Mouse (Mus musculus) testis, postnatal 14 days (tissue): ENCODE measurements around the gene Tob1.
A peak's percentile ranks its signal among the peaks of the same experiment; 100 is the strongest.

Experiments
- DNase-seq: peaks from one replicate; pipeline ENCODE4 v3.0.0; 2021; ENCODE audit warnings: low spot score

Tob1 gene

DNA sequence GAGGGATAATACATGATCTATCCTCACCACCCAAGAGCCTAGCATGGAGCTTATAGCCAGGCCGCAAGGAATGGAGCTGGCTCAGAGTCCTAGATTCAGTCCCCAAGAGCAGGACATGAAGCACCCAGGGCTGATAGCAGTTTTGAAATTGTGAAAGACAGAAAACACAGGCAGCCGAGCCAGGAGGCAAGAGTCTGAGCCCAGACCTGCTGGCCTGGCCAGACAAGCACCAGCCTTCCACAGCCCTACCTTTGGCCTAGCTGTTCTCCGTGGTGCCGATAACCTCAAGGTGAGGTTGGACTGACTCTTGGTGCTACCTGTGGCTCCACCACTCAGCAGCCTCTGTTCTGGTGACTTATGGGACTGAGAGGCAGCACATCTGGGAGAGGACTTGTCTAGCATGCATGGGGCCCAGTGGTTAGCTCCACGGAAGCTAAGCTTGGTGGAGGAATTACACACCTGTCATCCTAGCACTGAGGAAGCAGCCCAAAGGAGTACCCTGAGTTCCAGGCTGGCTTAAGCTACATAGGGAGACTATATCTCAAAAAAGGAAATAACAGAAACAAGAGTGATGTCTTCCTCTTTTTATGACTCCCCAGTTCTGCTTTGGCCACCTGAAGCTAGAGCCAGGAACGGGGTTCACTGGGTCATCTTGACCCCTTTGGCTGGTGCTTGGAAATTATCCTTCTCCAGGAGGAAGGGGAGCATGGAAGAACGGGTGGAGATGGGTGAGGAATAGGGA lies 12.7 kb upstream of the Tob1 start:
- DNase-seq, result no peak

DNA sequence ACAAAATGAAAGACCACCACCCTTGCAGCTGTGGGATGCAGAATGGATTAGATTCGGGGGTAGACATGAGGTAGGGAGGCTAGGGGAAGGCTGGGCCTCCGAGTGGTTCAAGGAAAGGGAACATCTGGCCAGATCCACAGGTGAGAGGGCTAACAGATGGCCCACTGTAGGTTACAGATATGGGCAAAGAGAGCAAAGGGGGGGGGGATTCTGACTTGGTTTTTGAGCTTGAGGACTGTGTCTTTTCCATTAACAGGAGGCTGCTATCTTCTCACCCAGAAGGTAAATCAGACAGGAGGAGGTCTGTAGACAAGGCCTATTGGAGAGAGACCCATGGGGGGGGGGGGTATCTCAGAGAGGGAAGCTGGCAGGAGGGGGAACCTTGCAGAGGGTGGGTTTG lies 11.5 kb upstream of the Tob1 start:
- DNase-seq, result no peak

DNA sequence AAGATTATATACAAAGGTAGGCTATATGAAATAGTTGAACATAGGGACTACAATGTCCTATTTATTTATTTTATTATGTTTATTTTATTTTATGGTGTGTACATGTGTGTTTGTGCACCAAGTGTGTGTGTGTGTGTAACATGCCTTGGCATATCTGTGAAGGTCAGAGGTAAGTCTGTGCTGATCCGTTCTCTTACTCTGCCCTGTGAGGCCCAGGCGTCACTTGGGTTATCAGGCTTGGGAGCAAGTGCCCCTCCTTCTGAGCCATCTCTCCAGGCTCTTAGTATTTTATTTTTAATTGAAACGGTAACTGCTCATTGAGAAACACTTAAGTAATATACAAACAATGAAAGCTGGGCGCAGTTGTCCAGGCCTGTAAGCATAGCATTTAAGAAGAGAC lies 10.8 kb upstream of the Tob1 start:
- no peak for DNase-seq

DNA sequence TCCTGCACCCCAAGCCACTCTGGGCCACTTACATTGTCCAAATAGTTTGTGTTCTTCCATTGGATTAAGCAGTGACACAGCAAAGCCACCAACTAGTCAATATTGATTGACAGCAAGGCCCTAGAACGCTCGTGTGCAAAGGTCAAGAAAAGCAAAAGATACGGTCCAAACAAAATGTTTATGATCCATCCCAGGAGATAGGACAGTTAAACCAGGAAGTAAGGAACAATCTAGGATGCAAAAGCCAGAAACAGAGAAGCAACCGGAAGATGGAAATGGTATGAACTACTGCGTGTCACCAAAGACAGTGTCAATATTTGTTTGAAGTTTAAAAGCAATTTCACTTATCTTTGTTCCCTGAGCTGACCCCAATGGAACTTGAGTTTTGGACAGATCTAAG lies 9.1 kb upstream of the Tob1 start:
- no peak for DNase-seq

GRCm38 (mm10) chr11:94203066-94203465 lies 8.2 kb upstream of the Tob1 start:
- DNase-seq, result no peak

DNA sequence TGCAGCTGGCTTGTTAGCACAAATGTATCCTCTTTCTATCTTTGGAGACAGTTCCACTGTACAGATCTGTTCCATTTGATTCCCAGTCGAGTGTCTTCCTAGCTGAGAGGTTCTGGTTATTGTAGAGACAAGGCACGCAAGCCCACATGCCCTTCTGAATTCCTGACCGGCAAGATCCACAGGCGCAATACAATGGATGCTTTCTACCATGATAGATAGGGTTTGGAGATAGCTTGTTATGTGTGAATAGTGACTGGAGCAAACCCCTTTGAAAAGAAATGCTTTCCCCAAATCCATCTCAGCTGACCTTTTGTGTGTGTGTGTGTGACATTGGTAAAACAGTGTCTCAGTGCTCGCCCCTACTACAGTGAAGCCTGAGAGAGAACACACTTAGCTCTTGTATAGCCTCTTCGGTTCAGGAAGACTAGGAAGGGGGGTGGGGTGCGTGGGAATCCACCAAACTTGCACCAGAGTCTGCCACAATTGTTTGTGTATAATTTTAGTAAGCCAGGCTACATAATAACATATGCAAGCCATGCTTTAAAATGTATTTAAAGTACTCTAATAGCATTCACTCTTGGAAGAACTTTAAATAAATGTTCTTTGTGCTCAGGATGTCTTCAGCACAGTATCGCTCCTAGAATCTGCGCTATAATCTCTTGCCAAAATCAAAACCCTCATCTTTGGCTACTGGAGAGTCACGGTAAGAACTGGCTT lies 4.7 kb upstream of the Tob1 start:
- DNase-seq, result no peak

GRCm38 (mm10) chr11:94208811-94209675 lies 2.2 kb upstream of the Tob1 start:
- DNase-seq, result no peak

DNA sequence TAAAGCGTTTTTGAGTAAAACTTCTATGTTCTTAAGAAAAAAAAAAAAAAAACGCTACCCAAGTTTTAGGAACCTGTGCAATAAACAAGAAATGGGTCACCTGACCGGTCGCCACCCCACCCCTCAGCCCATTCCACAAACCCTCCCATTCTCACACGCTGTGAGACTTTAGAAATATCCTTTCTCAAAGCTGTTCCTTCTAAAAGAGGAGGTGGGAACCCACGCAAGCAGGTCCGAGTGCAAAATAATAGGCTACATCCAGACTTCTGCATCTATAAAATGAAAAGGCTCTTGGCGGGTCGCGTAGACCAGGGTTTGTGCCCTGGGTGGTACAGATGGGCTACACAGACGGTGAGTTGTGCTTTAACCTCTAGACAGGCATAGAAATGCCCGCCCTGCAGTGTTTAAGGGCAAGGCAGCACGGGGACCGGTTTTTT lies 1.5 kb upstream of the Tob1 start:
- peak; percentile 29 for DNase-seq

DNA sequence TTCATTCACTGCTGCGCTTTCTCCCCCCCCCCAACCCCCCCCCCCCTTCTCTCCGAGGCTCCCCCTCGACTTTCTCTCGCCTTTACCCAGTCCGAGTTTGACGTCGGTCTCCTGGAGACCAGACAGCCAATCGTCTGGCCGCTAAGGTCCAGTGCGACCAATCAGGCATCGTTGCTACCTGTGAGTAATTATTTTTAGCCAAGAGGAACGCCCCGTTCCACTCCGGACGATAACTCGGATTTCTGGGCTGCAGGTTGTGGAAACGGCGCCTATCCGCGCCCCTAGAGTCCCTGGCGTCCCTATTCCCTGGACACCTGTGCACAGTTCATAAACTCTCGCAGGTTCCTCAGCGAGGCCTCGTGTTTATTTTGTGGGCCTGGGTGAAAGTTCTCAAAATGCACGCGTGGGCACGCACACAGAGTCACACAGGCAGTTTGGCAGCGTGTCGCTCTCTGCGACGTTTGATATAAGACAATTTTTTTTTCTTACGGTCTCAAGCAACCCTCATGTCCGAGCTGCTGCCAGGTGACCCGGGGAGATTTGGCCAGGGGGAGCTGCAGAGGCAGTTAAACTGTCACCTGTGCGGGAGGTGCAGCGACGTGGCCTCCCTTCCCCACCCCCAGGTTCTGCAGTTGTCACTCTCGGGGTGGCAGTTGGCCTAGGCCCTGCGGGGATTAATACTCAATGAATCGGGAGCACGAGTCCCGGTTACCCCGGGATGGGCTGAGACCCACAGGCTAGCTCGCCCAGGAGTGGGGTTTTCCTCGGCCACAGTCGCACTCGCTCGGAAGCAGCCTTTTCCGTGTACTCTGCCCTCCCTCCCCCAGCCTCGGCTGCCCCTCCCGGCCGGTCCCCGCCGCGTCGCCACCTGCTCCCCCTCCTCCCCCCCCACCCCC lies 815 bp upstream of the Tob1 start:
- peak; percentile 94 for DNase-seq

DNA sequence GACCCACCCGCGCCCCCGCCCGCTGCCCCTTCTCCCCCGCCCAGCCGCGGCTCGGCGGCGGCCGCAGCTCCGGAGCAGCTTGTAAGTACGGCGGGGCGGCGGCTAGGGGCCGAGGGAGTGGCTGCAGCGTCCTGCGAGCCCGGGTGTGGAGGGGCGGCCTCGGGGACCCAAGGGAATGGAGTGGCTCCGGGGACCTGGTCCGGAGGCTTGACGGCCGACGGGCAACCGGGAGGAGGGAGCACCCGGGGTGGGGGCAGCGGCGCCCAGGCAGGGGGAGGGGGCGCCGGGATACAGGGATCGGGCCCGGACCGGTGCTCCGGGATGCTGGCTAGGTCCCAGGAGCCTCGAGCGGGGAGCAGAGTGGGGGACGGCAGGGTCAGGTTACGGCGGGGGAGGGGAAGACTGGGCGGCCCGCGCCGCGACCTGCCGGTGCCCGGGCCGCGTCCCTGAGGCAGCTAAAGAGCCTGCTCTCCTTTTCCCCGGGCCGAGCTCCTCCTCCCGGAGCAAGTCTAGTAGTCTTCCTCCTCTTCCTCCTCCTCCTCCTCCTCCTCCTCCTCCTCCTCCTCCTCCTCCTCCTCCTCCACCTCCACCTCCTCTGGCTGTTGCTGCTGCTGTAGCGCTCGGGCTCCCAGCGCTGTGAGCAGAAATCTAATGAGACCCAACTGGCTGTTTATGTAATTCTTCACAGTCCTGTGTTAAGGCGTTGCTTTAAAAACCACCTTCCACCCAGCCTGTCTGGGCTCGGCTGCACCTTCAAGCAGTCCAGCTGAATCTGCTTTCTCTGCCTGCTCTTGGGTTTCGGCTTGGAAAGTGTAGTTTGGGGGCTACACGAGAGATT lies 616 bp downstream of the Tob1 start:
- DNase-seq, result peak; percentile 78

GRCm38 (mm10) chr11:94212489-94212836 lies 1.2 kb downstream of the Tob1 start:
- DNase-seq, result no peak

- DNase-seq, result no peak
Observed at GRCm38 (mm10) chr11:94212997-94213396, 1.7 kb downstream of the Tob1 start.

- DNase-seq, result no peak
Observed at GRCm38 (mm10) chr11:94213735-94214594, 2.7 kb downstream of the Tob1 start.

GRCm38 (mm10) chr11:94215581-94215980 lies 4.3 kb downstream of the Tob1 start:
- DNase-seq, result no peak

- DNase-seq, result no peak
Observed at GRCm38 (mm10) chr11:94216247-94216646, 5.0 kb downstream of the Tob1 start.

GRCm38 (mm10) chr11:94221257-94221656 lies 10.0 kb downstream of the Tob1 start:
- DNase-seq, result no peak

DNA sequence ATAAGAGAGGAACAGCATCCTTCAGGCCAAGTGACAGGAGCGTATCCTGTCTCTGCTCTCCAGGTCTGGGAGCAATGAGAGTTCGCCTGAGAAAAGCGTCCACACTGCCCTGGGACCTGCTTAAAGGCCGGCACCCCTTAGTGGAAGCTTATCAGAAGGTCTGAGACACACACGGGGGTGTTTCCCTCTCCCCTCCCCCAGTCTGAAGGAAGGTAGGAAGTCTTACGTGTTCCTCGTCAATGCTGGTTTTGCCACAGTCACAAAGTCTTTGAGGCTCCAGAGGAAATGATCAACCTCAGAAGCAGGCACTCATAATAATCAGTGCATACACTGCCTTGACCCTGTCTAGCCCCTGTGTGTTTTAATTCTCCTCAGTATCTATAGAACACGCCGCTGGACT lies 12.3 kb downstream of the Tob1 start:
- no peak for DNase-seq

GRCm38 (mm10) chr11:94225985-94226384 lies 14.7 kb downstream of the Tob1 start:
- no peak for DNase-seq

DNA sequence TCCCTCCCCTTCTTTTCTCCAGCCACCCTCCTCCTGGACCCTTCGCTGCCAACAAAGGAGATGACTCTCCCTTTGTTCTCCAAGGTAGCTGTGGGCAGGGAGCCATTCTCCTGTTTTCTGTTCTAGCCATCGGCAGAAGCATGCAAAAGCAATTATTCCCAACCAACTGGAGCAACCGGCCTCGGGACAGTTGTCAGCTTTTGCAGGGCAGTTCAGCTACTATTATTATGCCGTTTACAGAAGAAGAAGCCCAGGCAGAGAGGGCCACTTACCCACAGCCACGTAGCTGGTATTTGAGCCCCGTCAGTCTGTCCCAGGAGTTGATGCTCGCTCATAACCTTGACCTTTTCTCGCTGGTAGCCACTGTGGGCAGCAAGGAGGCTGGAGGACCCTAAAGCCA lies 17.2 kb downstream of the Tob1 start:
- DNase-seq, result no peak
